Mouse (Mus musculus) right cerebral cortex, adult 18-20 months (tissue): ENCODE results near the gene Klhl36.

ENCODE experiments used
- DNase-seq: peaks from one replicate; pipeline ENCODE4 v3.0.0; 2022; ENCODE audit warnings: mixed read lengths

Gene Klhl36

DNA sequence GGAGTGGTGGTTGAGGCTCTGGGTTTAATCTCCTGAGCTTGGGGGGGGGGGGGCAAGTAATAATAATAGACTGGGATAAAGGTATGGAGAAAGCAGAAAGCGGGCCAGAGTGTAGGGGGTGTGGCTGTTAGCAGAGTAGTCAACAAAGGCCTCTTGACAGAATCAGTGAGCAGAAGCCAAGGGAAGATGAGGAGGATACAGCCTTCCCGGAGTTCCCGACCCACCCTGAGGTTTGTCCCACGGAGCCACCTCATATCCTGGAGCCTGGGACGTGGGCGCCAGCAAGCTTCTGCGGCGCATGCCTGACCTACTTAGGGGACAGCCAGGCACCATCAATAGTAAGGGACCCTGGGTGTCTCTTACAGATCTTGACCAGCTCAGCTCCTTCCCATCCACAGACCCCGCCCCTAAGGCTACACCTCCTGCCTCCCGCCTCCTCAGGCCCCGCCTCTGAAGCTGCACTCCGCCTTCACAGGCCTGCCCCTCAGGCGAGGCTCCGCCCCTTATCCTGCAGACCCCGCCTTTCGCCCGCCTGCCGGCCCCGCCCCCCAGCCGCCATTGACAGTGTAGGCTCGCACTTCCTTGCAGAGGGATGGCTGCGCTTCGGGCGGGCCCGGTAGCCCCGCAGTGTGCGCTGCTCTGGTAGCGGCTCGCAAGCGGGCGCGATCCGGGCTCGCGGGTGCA, at the start of gene Klhl36:
Gene Klhl36, plus strand, starts transcription at position 561 of the 684 bp plus-strand sequence.
- peak; percentile 96 for DNase-seq

DNA sequence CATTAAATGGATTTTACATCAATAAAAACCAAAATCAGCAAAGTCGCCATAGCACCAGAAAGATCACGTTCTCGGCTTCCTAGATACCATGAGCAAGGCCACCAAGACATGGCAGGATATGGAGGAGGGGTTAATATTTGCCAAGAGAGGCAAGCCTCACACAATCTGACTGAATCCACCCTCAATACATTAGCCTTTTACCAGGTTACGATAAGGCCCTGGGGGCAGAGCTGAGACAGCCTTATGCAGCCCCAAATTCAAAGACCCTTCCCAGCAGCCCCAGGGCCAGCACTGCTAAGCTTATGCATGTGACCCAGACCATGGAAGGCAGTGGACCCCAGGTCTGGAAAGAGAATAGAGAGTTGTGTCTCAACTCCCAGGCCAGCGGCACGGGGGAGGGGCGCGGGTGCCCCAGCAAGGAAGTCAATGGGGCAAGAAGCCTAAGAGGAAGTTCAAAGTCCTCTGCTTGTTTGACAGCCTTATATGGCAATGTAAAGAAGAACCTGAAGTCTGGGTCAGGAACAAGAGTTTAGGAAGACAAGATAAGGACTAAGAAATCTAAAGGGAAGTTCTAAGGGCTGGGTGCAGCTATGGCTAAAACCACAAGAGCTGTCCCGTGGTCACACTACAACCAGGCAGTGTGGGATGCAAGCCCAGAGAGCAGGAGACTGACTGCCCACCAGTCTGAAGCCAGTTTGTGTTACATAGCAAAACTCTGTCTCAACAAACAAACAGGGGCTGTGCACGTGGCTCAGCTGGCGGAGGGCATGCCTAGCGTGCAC, 49.2 kb upstream of the Klhl36 start:
- no peak for DNase-seq

DNA sequence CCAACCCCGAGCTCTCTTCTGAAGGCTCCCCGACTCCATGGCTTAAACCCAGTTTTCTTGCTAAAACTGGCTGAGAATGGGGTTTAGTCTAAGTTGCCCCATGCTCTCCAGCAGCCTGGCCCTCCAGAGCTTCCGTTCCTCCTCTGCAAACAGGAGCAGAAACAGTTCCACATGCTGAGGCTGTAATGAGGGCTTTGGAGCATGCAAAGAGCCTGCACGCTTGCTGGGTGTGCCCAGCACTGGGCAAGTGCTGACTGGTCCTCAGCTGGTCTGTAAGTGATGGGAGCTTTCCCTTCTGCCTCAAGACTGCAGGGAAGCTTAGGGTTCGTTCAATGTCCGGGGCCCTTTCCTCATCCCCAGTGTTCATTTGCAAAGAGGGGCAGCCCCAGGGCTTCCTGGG, 45.8 kb upstream of the Klhl36 start:
- DNase-seq = no peak

DNA sequence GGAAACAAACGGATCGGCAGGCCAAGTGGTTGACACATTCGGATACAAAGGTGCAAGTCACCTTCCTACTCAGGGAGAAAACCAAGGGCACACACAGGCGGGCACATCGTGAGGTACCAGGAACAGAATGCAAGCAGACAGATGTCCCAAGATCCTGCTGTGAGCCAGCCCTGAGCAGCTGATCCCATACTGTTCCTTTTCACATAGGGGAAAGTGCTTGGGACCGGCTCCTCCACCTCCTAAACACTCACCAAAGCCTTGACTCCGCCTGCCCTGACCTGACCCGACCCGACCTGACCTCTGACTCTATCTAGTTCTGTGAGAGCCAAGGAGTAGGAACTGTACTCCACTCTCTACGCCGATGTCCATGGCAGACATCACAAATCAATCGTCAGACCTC, 44.6 kb upstream of the Klhl36 start:
- DNase-seq = no peak

DNA sequence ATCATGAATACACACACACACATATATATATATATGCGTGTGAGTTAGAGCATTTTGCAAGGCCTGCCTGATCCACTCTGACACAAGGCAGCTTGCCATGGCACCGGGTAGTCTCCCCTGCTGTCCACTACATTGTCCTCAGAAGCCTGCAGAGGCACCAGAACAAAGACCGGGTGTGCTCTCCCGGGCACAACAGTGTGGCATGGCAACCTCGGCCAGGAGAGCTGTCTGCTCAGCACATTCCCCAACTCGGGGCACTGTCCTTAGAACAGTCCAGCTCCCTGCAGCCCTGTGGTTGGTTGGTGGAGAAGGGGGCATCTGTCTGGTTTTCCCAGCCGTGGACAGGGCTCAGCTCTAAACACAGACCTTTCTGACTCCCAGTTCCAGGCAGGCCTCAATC, 42.8 kb upstream of the Klhl36 start:
- DNase-seq = no peak

DNA sequence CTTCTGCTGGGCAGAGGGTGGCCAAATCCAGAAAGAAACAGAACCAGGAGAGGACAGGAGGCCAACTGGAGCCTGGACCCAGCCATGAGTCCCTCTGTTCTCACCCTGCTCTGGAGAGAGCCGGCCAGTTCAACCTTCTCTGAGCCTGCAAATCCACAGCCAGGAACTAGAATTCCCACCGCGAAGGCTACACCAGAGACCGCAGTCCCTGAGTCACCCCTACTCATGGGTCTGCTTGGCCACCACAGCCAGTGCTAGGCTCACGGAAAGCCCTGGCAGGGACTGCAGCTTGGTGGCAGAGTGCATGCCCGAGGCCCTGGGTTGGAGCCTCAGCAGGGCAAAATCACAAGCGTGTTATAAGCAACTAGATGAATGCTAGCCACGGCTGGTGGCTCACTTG, 42.1 kb upstream of the Klhl36 start:
- DNase-seq = no peak

DNA sequence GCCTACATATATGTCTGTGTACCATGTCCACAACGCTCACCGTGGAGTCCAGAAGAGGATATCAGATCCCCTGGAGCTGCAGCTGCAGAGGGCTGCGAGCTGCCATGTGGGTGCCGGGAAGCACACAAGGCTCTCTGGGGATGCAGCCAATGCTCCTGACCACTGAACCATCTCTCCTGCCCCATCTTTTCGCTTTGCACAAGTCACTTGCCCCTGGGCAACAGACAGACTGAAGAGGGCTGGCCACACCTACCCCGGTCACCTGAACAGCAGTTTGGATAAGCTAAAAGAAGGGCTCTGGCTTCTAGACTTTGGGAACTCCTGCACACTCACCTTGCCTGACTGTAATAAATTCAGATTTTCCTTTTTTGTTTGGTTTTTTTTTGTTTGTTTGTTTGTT, 40.4 kb upstream of the Klhl36 start:
- no peak for DNase-seq

DNA sequence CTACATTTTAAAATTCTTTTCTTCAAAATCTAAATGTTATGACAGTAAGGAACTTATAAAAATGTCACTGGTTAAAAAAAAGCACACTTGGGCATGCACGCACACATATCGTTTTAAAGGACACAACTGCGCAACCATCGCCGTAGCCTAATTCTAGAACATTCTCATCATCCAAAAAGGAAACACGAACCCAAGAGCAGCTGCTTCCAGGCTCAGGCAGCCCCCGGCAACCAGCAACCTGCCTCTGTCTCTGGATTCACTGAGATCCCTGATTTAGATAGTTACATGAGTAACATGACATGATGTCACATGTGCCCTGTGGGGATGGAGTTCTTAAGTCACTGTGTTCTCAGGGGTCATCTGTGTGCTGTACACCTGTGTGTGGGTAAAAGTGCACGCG, 38.8 kb upstream of the Klhl36 start:
- no peak for DNase-seq

DNA sequence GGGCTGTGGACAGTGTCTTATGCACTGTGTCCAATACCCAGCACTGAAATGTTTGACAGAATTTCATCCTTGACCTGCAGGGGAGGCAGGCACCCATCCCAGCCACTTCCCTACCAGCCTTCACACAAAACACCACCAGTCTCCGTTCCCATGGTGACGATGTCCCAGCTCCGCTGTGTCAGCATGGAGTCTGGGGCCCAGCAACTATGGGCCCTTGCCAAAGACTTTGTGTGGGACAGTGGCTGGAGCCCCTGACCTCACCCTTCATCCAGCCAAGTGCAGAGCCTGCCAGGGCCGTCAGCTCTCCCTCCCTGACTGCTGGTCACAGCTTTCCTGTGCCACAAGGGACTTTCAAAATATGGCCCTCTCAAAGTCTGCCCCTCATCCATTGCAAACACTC, 38.0 kb upstream of the Klhl36 start:
- DNase-seq = peak; percentile 55

DNA sequence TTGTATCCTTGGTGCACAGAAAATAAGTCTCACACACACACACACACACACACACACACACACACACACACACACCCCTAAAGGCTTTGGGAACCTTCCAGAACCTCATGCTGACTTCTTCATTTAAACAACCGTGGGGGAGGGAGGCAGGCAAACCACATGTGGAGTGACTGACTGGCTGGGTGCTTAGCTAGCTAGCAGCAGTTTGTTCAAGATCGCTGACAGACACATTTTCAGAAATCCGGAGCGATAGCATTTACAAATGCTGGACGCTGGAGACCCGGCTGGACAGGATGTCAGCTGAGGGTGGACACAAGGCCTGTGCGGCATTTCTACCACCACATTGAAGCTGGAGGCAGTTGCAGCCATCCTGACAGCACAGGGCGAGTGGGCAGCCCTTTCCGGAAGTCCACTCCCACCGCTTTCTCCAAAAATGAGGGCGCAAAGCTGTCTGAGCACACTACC, 37.2 kb upstream of the Klhl36 start:
- peak; percentile 56 for DNase-seq

DNA sequence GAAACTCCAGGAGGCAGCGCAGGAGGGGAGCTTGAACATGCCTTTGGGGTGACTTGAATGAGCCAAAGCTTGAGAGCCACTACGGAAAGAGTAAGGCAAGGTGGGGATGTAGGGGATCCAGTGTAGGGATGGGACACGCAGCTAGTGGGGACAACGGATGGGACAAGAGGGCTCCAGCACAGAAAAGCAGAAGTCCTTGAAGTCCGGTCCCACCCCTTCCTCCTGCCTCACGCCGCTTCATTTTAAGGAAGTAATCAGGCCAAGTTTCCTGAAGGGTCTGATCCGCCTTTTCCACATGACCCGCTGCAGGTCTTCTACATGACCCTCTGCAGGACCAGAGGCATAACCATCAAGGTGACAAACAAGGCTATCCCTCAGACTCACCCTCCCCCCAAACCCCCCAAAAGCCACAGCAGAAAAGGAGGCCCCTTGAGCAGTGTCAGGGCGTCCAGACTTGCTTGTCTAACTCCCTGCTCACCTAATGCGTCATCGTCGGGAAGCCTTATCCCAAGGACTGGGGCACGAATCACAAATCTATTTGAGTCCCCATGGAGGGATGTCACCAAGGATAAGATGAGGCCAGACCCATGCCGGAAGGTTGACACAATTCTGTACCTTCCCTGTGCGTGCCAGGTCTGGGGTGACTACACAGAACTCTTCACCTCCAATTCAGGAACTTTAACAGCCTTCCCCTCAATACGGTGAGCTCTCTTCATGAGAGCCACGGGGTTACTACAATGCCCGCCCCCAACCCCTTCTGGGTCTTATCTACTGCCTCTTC, 35.9 kb upstream of the Klhl36 start:
- no peak for DNase-seq

DNA sequence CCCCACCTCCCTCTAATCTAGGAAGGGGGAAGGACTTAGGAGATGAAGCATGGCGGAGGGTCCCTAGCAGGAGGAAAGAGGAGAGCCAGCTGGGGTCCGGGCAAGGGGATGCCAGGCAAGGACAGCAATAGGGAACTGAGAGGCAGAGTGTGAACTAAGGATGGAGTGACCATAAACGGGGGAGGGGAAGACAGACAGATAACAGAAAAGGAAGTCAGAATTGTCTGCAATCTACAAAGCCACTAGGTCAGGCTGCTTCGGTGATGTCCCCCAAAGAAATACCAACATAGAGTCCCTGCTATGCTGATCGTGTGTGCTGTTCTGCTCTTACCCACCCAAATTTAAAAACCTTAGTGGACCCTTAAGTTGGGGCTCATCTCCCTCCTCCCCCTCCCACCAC, 35.1 kb upstream of the Klhl36 start:
- DNase-seq = no peak

DNA sequence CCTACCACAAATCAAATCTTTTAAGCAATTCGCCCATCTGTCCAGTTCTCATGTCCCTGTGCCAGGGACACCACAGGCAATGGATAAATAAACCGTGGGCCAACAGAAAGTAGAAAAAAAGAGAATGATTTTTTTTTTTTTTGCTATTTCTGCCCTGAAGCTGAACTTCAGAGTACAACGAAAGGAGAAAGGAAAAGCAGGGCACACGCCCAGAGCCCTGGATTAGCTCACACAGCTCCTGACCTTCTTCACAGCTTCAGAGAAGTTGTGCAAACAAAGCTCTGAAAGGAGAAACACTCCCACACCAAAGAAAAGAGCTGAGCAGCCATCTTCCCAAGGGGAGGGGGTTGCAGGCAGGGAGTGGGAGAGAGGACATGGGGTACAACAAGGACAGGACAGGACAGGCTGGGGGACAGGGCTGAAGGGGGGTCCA, 34.3 kb upstream of the Klhl36 start:
- no peak for DNase-seq

DNA sequence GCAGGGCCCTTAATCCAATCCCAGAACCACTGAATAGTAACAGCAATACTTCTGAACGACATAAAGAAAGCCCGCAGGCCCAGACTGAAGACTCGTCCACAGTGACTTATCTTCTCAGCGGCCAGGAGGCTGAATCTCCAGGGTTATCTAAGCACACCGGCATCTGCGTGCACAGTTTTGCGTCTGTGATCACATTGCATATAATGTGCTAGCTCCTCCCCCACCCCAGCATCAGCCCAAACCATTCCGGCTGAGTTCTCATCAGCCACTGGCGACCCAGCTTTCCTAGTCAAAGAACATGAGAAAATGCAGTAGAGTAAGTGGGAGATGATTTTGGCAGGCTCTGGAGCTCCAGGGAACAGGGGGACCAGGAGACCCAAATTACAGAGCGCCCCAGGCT, 33.1 kb upstream of the Klhl36 start:
- DNase-seq = no peak

DNA sequence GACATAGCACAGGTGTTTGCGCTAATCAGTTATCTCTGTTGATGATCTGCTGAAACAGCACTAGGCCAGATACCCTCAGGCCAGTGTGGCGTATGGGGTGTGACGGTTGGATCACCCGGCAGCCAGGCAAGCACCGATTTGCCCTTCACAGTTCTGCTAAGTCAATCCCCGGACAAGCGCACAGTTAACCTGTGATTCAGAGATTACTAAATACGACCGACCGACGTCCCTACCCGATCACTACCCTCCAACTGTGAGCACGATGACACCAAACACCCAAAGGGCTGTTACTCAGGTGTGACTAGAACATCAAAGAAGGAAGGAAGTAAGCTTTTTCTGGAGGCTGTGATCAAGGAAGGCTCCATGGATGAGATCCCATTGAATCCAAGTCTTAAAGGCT, 32.6 kb upstream of the Klhl36 start:
- no peak for DNase-seq

DNA sequence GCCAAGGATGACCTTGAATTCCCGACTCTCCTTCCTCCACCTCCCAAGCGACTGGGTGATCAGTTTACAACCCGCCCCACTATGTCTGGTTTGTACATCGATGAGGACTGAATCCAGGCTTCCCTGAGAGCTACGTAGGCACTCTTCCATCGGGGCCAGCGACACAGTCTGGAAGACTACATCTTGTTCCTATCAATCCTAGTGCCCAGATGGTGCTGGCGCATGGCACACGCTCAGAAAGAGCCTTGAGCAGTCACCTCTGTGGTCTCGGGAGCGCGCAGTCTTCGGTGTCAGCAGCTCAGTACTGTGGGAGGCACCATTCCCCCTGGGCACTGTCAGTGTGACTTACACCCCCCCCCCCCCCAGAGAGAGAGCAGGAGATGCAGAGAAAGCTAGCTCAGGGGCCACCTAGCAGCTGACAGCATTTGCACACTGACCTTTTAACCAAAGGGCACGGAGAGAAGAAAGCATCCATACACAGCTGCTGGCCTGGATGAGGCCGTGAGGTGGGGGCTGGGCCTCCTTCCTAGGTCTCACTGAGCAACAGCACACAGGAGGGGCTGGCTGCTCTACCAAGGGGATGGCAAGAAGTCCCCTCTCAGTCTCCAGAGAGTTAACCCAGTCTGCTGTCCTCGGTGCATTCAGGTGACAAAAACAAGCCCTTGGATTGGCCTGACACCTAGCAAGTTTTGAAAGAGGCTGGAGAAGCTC, 32.0 kb upstream of the Klhl36 start:
- DNase-seq = no peak

DNA sequence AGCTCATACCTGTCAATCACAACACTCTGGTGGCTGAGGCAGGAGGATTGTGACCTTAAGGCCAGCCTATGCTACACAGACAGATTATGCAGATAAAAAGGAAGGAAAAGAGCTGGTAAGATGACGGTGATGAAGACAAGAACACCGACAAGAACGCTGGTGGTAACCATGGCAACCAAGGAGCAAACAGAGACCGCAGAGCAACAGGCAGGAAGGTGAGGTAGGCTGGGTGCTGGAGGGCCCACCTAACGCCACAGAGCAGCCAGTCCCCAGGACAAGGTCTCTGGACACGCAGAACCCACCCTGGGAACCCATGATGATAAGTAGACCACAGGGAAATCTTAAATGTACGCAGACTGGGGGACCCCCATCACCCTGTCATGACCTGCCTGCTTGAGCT, 31.5 kb upstream of the Klhl36 start:
- no peak for DNase-seq

DNA sequence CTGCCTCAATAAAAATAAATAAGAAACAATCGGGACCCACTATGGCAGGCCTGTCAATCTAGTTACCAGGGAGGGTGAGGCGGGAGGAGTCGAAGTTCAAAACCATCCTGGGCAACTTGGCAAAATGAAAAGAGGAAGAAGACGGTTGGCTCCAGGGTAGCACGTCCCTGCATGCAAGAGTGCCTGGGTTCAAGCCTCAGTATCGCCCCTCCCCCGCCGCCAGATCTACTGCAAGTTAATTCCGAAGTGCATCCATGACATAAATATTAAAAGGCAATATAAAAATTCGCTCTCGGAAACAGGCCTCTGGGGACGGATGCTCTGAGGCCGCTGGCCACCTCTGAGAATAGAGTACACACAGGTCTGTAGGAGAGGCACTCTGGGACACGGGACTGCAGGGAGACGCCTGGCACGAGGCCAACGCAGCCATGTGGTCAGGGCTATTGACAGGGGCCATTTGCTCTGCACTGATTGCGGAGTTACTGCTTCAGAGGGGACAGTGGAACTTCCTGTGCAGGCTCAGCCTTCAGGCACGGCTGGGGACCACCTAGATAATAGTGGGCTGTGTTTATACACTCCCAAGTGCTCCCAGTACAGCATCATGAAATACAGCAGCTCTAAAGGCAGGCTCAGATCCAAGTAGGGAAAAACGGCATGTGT, 30.6 kb upstream of the Klhl36 start:
- DNase-seq = no peak

DNA sequence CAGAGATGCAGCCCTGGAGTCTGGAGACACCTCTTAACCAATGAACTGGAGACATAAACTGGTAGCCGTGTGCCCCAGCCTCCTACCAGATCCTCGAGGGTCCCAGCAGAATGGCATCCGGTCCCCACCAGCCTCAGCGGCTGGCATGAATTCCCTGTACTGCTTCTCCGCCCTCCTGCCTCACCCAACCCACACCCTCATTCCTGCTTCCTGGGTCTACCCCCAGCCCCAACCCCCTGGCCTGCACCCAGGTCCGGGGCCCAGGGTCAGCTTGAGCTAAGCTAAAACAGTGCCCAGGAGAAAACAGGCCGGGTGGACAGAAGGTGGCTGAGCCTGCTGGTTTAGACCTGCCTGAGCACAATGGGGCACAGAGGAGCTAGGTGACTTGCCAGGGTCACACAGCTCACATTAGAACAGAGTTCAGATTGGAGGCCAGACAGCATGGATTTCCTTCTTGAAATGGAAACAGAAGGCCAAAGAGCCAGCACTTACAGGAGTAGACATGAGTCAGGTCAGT, 29.9 kb upstream of the Klhl36 start:
- no peak for DNase-seq

DNA sequence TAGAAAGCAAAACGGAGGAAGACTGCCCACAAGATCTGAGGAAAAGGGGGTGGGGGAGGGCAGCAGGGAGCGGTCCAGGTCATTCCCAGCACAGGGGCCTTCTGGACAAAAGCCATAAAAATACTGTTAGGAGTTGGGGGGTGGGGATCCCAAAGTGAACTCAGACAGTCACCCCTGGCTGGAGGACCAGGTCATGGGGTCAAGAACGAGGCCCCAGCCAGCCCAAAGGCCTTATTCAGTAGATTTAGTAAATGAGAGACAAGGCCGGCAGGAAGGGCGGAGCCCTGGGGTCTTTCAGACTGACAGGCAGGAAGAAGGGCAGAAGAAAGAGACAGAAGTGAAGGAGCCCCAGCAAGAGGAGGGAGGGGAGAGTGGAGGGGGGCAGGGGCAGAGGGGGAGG, 29.1 kb upstream of the Klhl36 start:
- DNase-seq = no peak

DNA sequence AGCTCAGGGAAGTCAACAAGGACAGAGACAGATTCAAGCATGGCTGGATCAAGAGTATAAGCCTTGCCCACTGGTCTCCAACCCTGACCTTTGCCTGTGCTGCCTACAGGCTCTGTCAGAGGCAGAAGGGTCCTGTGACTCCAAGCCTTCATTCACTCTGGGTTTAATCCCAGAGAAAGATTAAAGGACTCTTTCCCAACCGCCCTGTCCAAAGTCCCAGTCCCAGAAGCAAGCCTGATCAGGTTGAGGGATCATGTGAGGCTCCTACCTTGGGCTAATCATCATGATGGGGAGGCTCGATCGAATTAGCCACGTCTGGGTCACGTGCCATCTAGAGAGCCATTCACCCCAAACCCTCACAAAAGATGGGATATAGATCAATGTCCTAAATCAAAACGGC, 27.4 kb upstream of the Klhl36 start:
- no peak for DNase-seq

DNA sequence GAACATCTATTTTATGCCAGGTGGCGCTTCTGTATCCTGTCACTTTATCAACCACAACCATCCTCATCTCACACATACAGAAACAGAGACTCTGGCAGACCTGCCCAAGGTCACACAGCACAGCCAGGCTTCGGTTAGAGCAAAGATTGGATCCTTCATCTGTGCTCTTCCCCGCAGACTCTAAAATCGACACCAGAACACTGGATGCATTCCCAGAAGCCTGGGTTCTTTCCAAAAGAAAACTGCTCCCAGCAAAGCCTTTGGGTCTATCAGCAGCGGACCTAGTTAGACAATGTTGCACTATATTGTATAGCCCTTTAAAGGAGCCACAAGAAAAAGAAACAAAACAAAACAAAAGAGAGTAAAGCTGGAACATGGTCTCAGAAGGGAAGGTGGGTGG, 26.8 kb upstream of the Klhl36 start:
- peak; percentile 53 for DNase-seq
